Mouse (Mus musculus): ENCODE results near the gene Rnf224. TPM values are rescaled to one million over a fixed set of nuclear protein-coding genes. Genes with fewer than 3 reads are reported as not detected.

The Rnf224 gene
- polyA plus RNA-seq, 1 experiment, result not detected

GRCm38 (mm10) chr2:25217666-25218065 lies 18.9 kb downstream of the Rnf224 start:
- TF ChIP-seq POLR2A (IDR thresholded peaks at IDR 0.05; ENCODE audit: borderline replicate concordance, low read depth, low read length), result no peak
- TF ChIP-seq CTCF (IDR thresholded peaks at IDR 0.05; ENCODE audit: low read depth, low read length), result no peak
- H3K4me1 ChIP-seq (ENCODE audit: control insufficient read depth, insufficient read depth, low read length), result no peaks in the 10 kb centered on the region
- H3K27ac ChIP-seq (ENCODE audit: insufficient read depth, low read depth, low read length), result no peak overlapping the region
- no peak overlapping the region for H3K4me3 ChIP-seq (ENCODE audit: insufficient read depth, low read length)

DNA sequence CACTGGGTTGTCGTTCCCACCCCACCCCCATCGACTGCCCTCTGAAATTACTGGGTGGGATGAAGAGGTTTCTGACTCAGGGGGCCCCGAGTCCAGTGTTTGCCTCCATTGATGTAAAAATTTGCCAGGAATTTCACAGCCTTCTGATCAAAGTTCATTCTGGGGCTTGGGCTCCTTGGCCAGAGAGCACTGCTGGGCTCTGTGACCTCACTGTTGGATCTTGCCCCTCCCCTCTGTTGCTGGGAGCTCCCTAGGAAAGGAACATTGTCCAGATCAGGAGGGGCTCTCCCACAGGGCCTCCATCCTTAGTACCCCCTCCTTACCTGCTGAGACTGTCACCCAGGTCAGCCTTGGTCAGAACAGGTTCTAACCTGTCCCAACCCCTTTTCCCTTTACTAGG lies 22.1 kb downstream of the Rnf224 start, which contains the start of gene Stpg3:
Gene Stpg3, minus strand, starts transcription at position 194 of the 400 bp plus-strand sequence.
- TF ChIP-seq CTCF (IDR thresholded peaks at IDR 0.05; ENCODE audit: low read depth, low read length) (no peak), POLR2A (IDR thresholded peaks at IDR 0.05; ENCODE audit: borderline replicate concordance, low read depth, low read length) (no peak)
- Histone ChIP-seq H3K27ac (ENCODE audit: insufficient read depth, low read depth, low read length) (no peak within 1 kb of the TSS), H3K4me3 (ENCODE audit: insufficient read depth, low read length) (no peak within 1 kb of the TSS), H3K4me1 (ENCODE audit: control insufficient read depth, insufficient read depth, low read length) (peaks cover 11% of the 10 kb centered on the region)

DNA sequence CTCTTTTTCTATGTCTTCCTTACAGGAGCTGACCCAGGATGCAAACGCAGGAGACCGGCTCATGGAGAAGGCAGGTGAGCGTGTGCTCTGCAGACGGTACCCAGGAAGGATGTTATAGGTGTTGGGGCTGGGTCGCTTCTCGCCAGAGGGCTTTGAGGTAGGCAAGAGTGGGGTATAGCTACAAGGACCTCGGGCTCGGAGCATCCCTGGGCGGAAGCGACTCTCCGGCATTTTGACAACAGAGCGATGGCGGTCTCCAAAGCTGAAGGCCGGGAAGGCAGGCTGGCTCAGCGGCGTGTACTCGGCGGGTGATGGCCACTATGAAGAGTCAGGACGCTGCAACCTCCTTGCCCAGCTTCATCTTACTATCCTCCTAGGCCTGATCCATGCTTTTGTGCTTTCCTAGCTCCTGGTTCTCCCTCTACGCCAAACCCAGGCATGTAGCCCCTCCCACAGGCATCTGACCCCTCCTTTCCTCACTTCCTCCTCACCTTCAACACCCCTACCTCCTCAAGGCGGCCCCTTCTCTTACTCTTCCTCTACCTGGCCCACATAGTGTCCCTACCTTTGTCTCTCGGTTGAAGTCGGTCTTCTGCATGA lies 23.2 kb downstream of the Rnf224 start:
- TF ChIP-seq POLR2A (IDR thresholded peaks at IDR 0.05; ENCODE audit: borderline replicate concordance, low read depth, low read length) (no peak), CTCF (IDR thresholded peaks at IDR 0.05; ENCODE audit: low read depth, low read length) (no peak)
- H3K4me3 ChIP-seq (ENCODE audit: insufficient read depth, low read length), result no peak overlapping the region
- peaks cover 11% of the 10 kb centered on the region for H3K4me1 ChIP-seq (ENCODE audit: control insufficient read depth, insufficient read depth, low read length)
- H3K27ac ChIP-seq (ENCODE audit: insufficient read depth, low read depth, low read length), result no peak overlapping the region

DNA sequence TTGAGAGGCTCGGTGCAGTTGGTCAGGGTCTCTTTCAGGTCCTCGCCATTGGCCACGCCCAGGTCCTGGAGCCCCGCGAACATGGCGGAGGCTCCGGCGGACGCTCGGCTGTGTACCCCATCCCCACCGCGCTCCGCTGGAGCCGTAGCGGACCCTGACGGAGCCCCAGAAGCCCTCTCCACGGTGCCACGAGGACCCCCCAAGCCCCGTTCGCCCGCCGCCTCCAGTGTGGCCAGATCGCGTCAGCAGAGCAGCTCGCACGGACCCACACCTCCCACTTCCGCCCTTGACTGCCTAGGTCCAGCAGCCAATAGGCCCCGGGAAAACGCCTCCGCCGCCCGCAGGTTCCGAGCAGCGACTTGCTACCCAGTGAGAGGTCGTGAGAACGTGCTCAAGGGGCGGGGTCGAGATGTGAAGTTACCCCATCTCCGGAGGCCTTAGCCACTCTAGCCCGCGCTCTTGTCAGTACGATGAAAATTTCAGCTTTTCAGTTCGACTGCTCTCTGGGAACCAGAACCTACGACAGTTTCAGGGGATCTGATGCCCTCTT lies 25.4 kb downstream of the Rnf224 start, which contains the start of gene Nelfb:
Gene Nelfb, minus strand, starts transcription at position 369 of the 550 bp plus-strand sequence.
- peak within 1 kb of the TSS; percentile 97 for H3K4me3 ChIP-seq (ENCODE audit: insufficient read depth, low read length)
- TF ChIP-seq CTCF (IDR thresholded peaks at IDR 0.05; ENCODE audit: low read depth, low read length) (no peak), POLR2A (IDR thresholded peaks at IDR 0.05; ENCODE audit: borderline replicate concordance, low read depth, low read length) (no peak)
- H3K27ac ChIP-seq (ENCODE audit: insufficient read depth, low read depth, low read length), result peak within 1 kb of the TSS; percentile 58
- peaks cover 11% of the 10 kb centered on the region for H3K4me1 ChIP-seq (ENCODE audit: control insufficient read depth, insufficient read depth, low read length)

DNA sequence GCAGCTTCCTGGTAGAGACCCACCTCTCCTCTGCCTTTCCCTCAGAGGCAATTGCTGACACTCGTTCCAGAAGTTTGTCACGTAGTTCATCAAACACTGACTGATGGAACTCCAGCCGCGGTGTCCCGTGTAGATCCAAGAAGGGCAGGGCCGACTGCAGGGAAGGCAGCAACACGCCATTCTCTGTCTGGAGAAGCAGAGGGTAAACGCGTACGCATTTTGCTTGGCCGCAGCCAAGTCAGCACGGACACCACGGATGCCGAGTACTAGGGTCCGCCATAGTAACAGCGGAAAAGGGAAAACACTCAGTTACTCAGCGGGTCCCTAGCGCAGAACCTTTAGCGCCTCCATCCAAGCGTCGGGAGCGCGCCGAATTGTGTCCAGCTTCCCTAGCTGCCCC lies 25.9 kb downstream of the Rnf224 start:
- peak overlapping the region; percentile 97 for H3K4me3 ChIP-seq (ENCODE audit: insufficient read depth, low read length)
- no peak for TF ChIP-seq CTCF (IDR thresholded peaks at IDR 0.05; ENCODE audit: low read depth, low read length)
- no peak for TF ChIP-seq POLR2A (IDR thresholded peaks at IDR 0.05; ENCODE audit: borderline replicate concordance, low read depth, low read length)
- H3K27ac ChIP-seq (ENCODE audit: insufficient read depth, low read depth, low read length), result peak overlapping the region; percentile 58; the same call in 1 of the 2 replicates
- H3K4me1 ChIP-seq (ENCODE audit: control insufficient read depth, insufficient read depth, low read length), result peaks cover 11% of the 10 kb centered on the region

- Histone ChIP-seq H3K4me1 (ENCODE audit: control insufficient read depth, insufficient read depth, low read length) (peaks cover 11% of the 10 kb centered on the region), H3K4me3 (ENCODE audit: insufficient read depth, low read length) (no peak overlapping the region), H3K27ac (ENCODE audit: insufficient read depth, low read depth, low read length) (no peak overlapping the region)
- TF ChIP-seq POLR2A (IDR thresholded peaks at IDR 0.05; ENCODE audit: borderline replicate concordance, low read depth, low read length) (no peak), CTCF (IDR thresholded peaks at IDR 0.05; ENCODE audit: low read depth, low read length) (no peak)
These were observed 29.0 kb downstream of the Rnf224 start for GRCm38 (mm10) chr2:25207593-25207992.

DNA sequence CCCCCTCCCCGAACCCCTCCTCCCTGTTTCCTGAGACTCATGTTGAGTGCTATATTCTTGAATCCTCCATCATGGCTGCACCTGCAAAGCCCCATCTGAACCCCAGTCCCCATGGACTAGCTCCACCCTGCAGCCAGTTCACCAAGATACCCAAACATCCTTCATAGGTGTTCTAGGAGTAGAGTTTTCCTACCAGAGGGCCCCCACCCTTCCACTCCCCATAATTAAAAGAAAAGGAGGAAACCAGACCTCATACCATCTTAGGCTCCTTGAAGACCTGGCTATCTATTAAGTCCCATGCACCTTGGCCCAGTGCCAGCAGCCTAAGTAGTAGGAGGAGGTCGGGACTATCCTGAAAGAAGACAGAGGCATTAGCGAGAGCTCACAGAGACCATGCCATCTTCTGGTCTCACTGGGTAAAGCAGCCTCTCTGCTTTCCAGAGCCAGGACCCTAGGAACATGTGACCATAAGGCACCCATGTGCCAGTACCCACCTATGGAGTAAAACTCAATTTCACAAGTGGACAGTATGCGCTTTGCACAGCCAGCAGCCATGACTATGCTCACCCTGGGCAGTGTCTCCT lies 32.9 kb downstream of the Rnf224 start:
- Histone ChIP-seq H3K27ac (ENCODE audit: insufficient read depth, low read depth, low read length) (no peak overlapping the region), H3K4me1 (ENCODE audit: control insufficient read depth, insufficient read depth, low read length) (peaks cover 3% of the 10 kb centered on the region; the same call in 1 of the 2 replicates), H3K4me3 (ENCODE audit: insufficient read depth, low read length) (no peak overlapping the region)
- no peak for TF ChIP-seq POLR2A (IDR thresholded peaks at IDR 0.05; ENCODE audit: borderline replicate concordance, low read depth, low read length)

DNA sequence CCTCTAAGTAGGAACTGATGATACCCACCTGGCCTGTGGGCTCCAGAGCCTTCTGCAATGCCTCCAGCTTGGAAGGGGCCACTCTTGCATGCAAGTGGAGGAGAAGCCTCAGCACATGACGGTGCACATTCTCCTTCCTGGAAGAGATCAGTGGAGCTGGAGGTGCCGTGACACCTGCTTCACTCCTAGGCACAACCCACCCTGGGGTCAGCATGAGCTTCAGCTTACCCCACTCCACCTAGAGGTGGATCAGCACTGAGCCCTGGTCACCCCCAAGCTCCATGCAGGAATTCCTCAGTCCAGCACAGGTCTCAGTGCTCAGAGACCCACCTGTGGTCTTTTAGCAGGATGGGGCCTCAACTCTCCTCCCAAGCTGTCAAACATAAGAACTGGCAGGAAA lies 36.0 kb downstream of the Rnf224 start:
- Histone ChIP-seq H3K27ac (ENCODE audit: insufficient read depth, low read depth, low read length) (no peak overlapping the region), H3K4me3 (ENCODE audit: insufficient read depth, low read length) (no peak overlapping the region), H3K4me1 (ENCODE audit: control insufficient read depth, insufficient read depth, low read length) (peaks cover 15% of the 10 kb centered on the region)
- TF ChIP-seq POLR2A (IDR thresholded peaks at IDR 0.05; ENCODE audit: borderline replicate concordance, low read depth, low read length) (no peak), CTCF (IDR thresholded peaks at IDR 0.05; ENCODE audit: low read depth, low read length) (no peak)

GRCm38 (mm10) chr2:25197946-25198345 lies 38.6 kb downstream of the Rnf224 start:
- peak overlapping the region; percentile 87; the same call in 1 of the 2 replicates for H3K27ac ChIP-seq (ENCODE audit: insufficient read depth, low read depth, low read length)
- TF ChIP-seq CTCF (IDR thresholded peaks at IDR 0.05; ENCODE audit: low read depth, low read length) (no peak), POLR2A (IDR thresholded peaks at IDR 0.05; ENCODE audit: borderline replicate concordance, low read depth, low read length) (no peak)
- H3K4me3 ChIP-seq (ENCODE audit: insufficient read depth, low read length), result no peak overlapping the region
- peaks cover 21% of the 10 kb centered on the region for H3K4me1 ChIP-seq (ENCODE audit: control insufficient read depth, insufficient read depth, low read length)

DNA sequence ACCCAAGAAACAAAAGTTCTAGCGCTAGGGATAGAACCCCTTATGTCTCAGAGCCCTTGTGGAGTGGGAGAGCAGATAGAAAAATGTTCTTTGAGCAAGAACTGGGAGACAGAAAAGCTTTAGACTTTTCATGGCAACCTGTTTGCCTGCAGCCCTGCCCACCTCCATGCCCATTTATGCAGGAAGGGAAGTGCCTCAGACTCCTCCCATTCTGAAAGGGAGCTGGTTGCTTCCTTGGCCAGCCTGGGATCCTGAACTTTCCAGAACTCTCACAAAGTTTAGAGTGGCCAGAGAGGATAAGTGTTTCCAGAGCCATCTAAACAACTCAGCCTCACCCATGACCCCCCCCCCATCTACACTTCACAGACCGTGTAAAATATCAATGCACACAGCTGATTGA lies 39.4 kb downstream of the Rnf224 start:
- peak overlapping the region; percentile 76 for H3K4me3 ChIP-seq (ENCODE audit: insufficient read depth, low read length)
- peak overlapping the region; percentile 87 for H3K27ac ChIP-seq (ENCODE audit: insufficient read depth, low read depth, low read length)
- TF ChIP-seq POLR2A (IDR thresholded peaks at IDR 0.05; ENCODE audit: borderline replicate concordance, low read depth, low read length) (no peak), CTCF (IDR thresholded peaks at IDR 0.05; ENCODE audit: low read depth, low read length) (no peak)
- H3K4me1 ChIP-seq (ENCODE audit: control insufficient read depth, insufficient read depth, low read length), result peaks cover 21% of the 10 kb centered on the region

Data from bone marrow macrophage, adult 2 months (primary cell).